Mouse (Mus musculus) hindbrain, postnatal 0 days (tissue): Measurements from ENCODE around the gene Prl7b1. TPM values are rescaled to one million over a fixed set of nuclear protein-coding genes. Genes with fewer than 3 reads are reported as not detected.

Source experiments
- ATAC-seq: fragments of 200-750 bp; cut with Nextera tagmentation; 2 replicates; pipeline ENCODE4 v1.8.0; 2017; ENCODE audit warnings: mild to moderate bottlenecking, moderate TSS enrichment, moderate library complexity
- DNase-seq: peaks from one replicate; pipeline ENCODE4 v3.0.0-alpha.2; 2015; ENCODE audit warnings: low spot score
- H3K27ac ChIP-seq: fragments of 300-500 bp; sonication (generic); 2 replicates; pipeline ENCODE4 v1.5.1; 2014; ENCODE audit warnings: mild to moderate bottlenecking
- H3K27me3 ChIP-seq: fragments of 300-500 bp; sonication (generic); 2 replicates; pipeline ENCODE4 v1.6.1; 2014; ENCODE audit warnings: low read length, mixed read lengths; ENCODE audit not compliant: insufficient read depth
- H3K36me3 ChIP-seq: fragments of 300-500 bp; sonication (generic); 2 replicates; pipeline ENCODE4 v1.6.1; 2014; ENCODE audit warnings: low read length, mixed read lengths; ENCODE audit not compliant: insufficient read depth
- H3K4me1 ChIP-seq: fragments of 300-500 bp; sonication (generic); 2 replicates; pipeline ENCODE4 v1.6.1; 2014; ENCODE audit warnings: antibody characterized with exemption, low read length, mixed read lengths; ENCODE audit not compliant: insufficient read depth
- H3K4me2 ChIP-seq: fragments of 300-500 bp; sonication (generic); 2 replicates; pipeline ENCODE4 v1.6.1; 2014; ENCODE audit warnings: low read depth, mild to moderate bottlenecking, low read length, moderate library complexity, mixed read lengths
- H3K4me3 ChIP-seq: fragments of 300-500 bp; sonication (generic); 2 replicates; pipeline ENCODE4 v1.5.1; 2014; ENCODE audit warnings: low read length
- H3K9ac ChIP-seq: fragments of 300-500 bp; sonication (generic); replicated peaks from 2 replicates; pipeline ENCODE4 v1.6.1; 2014; ENCODE audit warnings: mild to moderate bottlenecking, low read length, moderate library complexity, mixed read lengths
- H3K9me3 ChIP-seq: fragments of 300-500 bp; sonication (generic); 2 replicates; pipeline ENCODE4 v1.6.1; 2016; ENCODE audit warnings: low read length, mixed read lengths
- CTCF ChIP-seq: IDR thresholded peaks from 2 replicates; pipeline ENCODE4 v1.5.1; 2016; ENCODE audit warnings: antibody characterized with exemption, control low read depth, low read depth
- WGBS: fragments of 180-500 bp; shearing (Covaris S2); extraction: QIAGEN DNeasy Blood & Tissue Kit; methylation state at CpG from one replicate; pipeline ENCODE4 v1.1.7; 2014; 5-methylcytosine and 5-hydroxymethylcytosine counted together
- polyA plus RNA-seq: library from polyadenylated mRNA; unstranded; fragments of >200 nt; fragmentation: Nextera tagmentation; extraction: Ambion mirVana; gene quantifications from 2 replicates; pipeline ENCODE4 v1.2.1, GENCODE M21; 2015
- total RNA-seq: library from RNA; depleted of rRNA; stranded (reverse); fragments of >200 nt; gene quantifications from 2 replicates; pipeline ENCODE4 v1.2.3, GENCODE M21; 2014; rRNA removed

Prl7b1 gene
- total RNA-seq (not detected in 2 replicates), polyA plus RNA-seq (not detected in 2 replicates)

DNA sequence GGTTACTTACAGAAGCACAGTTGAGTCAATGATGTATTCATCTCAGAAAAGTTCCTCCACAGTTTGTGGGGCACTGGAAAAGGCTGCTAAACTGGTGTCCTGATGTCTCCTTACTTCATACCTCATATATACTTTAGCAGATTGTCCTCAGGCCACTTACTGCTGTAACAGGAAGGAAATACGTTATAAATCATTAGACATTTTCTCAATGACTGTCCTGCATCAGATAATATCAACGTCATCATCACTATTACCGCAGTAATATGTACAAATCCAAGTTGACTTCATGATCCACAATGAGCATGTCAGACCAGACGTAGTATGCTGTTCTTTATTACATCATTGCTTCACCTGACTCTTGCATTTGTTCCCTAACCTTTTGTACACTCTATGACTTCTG, at the start of gene Prl7b1:
Prl7b1 (minus strand) TSS at position 101 of the 400 bp plus-strand sequence.
- ATAC-seq (no peak), DNase-seq (no peak)
- Histone ChIP-seq H3K27ac (no peak within 1 kb of the TSS), H3K4me1 (no peaks in the 10 kb centered on the region), H3K9ac (no peak within 1 kb of the TSS), H3K9me3 (no peaks in the 10 kb centered on the region), H3K36me3 (no peaks in the 10 kb centered on the region), H3K4me3 (no peak within 1 kb of the TSS), H3K4me2 (no peak within 1 kb of the TSS), H3K27me3 (no peaks in the 10 kb centered on the region)
- 82% methylated on average over 4 of the region's 4 CpGs for WGBS
- TF ChIP-seq CTCF = no peak

DNA sequence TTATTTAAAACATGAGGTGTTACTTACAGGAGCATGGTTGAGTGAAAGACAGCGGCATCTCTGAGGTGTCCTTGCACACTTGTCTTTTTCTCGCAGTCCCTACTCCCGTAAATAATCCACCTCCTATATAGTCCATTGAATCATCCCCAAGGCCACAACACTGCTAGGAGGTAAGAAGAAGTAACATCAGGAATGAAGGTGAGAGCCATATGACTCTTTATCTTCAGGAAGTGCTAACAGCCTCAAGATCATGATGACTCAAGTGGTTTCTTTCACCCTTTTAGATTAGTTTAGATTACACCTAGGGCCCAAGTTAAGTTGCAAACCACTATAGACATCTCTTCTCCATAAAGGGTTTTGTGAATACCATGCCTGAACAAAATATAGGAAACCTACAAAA, 32.0 kb upstream of the Prl7b1 start, which contains the start of gene Prl7a1:
Prl7a1 (minus strand) TSS at position 101 of the 400 bp plus-strand sequence.
- Histone ChIP-seq H3K36me3 (no peaks in the 10 kb centered on the region), H3K27me3 (no peaks in the 10 kb centered on the region), H3K4me3 (no peak within 1 kb of the TSS), H3K9me3 (no peaks in the 10 kb centered on the region), H3K9ac (no peak within 1 kb of the TSS), H3K4me2 (no peak within 1 kb of the TSS), H3K4me1 (no peaks in the 10 kb centered on the region), H3K27ac (no peak within 1 kb of the TSS)
- DNase-seq (no peak), ATAC-seq (no peak)
- TF ChIP-seq CTCF = no peak
- over 99% methylated on average over 3 of the region's 3 CpGs for WGBS

DNA sequence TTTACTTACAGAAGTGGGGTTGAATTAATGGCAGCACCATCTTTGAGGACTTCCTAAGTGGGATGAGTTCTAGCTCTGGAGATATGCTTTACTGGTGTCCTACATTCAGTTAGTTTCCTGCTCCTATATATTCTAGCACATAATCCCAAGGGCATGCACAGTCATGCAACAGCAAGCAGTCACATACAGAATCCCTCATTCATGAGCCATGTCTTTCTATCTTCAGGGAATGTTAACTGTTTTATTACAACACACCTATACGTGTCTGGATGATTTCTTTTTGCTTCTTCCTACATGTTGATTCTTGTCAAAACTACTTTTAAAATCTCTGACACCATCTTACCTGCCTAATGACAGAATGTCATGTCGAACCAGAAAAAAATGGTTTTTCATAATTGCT, 28.3 kb downstream of the Prl7b1 start, which contains the start of gene Prl8a1:
Prl8a1 (minus strand) TSS at position 101 of the 400 bp plus-strand sequence.
- WGBS = 88% methylated on average over 2 of the region's 2 CpGs
- H3K36me3 ChIP-seq = no peaks in the 10 kb centered on the region
- no peak for TF ChIP-seq CTCF
- no peaks in the 10 kb centered on the region for H3K9me3 ChIP-seq
- no peaks in the 10 kb centered on the region for H3K4me1 ChIP-seq
- DNase-seq (no peak), ATAC-seq (no peak)
- no peak within 1 kb of the TSS for H3K4me2 ChIP-seq
- H3K9ac ChIP-seq = no peak within 1 kb of the TSS
- H3K27ac ChIP-seq = no peak within 1 kb of the TSS
- no peaks in the 10 kb centered on the region for H3K27me3 ChIP-seq
- H3K4me3 ChIP-seq = no peak within 1 kb of the TSS

DNA sequence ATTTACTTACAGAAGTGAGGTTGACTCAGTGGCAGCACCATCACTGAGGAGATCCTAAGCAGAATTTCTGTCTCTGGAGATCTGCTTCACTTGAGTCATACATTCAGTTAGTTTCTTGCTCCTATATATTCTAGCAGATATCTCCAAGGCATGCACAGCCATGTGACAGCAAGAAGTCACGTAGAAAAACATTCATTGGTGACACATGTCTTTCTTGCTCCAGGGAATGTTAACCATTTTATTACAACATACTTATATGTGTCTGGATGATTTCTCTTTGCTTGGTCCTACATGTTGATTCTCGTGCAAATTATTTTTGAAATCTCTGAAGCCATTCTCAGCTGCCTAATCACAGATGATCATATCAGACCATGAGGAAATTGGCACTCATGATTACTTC, 45.9 kb downstream of the Prl7b1 start, which contains the start of gene Prl8a9:
Prl8a9 (minus strand) TSS at position 101 of the 400 bp plus-strand sequence.
- Histone ChIP-seq H3K4me1 (no peaks in the 10 kb centered on the region), H3K27me3 (no peaks in the 10 kb centered on the region), H3K4me3 (no peak within 1 kb of the TSS), H3K27ac (no peak within 1 kb of the TSS), H3K9me3 (no peaks in the 10 kb centered on the region), H3K4me2 (no peak within 1 kb of the TSS), H3K9ac (no peak within 1 kb of the TSS), H3K36me3 (no peaks in the 10 kb centered on the region)
- DNase-seq (no peak), ATAC-seq (no peak)
- 84% methylated on average over 2 of the region's 2 CpGs for WGBS
- TF ChIP-seq CTCF = no peak

DNA sequence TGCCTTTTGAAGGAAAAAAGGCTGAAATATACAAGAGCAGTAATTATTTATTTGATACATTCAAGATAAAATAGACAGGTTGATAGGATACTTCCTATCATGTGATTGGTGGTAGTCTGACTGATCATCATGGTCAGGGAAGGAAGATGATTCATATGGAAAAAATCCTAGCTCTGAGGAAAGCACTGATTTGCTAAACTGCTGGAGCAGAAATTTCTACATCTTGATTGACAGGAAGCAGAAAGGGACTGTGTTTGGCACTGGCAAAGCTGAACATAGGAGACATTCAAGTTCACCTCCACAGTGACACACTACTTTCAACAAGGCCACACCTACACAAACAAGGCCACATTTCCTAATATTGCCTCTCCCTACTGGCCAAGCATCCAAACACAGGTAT, 57.0 kb downstream of the Prl7b1 start:
- DNase-seq = no peak
- H3K4me1 ChIP-seq = no peaks in the 10 kb centered on the region
- no peaks in the 10 kb centered on the region for H3K27me3 ChIP-seq
- H3K4me3 ChIP-seq = no peak overlapping the region
- no peaks in the 10 kb centered on the region for H3K9me3 ChIP-seq
- no peaks in the 10 kb centered on the region for H3K36me3 ChIP-seq
- no peak for ATAC-seq
- no peak for TF ChIP-seq CTCF
- H3K9ac ChIP-seq = no peak overlapping the region
- no peak overlapping the region for H3K4me2 ChIP-seq
- H3K27ac ChIP-seq = no peak overlapping the region

Other genes starting within 250 kb of the Prl7b1 start
- gene Prl2b1, start 219.7 kb downstream of the Prl7b1 start, total RNA-seq = not detected in 2 replicates
- gene Prl2b1, start 219.7 kb downstream of the Prl7b1 start, polyA plus RNA-seq = not detected in 2 replicates
- not detected in 2 replicates for gene Prl8a6, start 171.9 kb downstream of the Prl7b1 start, total RNA-seq
- gene Prl8a6, start 171.9 kb downstream of the Prl7b1 start, polyA plus RNA-seq = not detected in 2 replicates
- gene Prl8a8, start 97.4 kb downstream of the Prl7b1 start, total RNA-seq = not detected in 2 replicates
- not detected in 2 replicates for gene Prl8a8, start 97.4 kb downstream of the Prl7b1 start, polyA plus RNA-seq
- gene Prl8a9, start 46.0 kb downstream of the Prl7b1 start, total RNA-seq = not detected in 2 replicates
- not detected in 2 replicates for gene Prl8a9, start 46.0 kb downstream of the Prl7b1 start, polyA plus RNA-seq
- gene Prl8a1, start 28.4 kb downstream of the Prl7b1 start, total RNA-seq = not detected in 2 replicates
- not detected in 2 replicates for gene Prl8a1, start 28.4 kb downstream of the Prl7b1 start, polyA plus RNA-seq
- not detected in 2 replicates for gene Prl7a1, start 31.9 kb upstream of the Prl7b1 start, total RNA-seq
- gene Prl7a1, start 31.9 kb upstream of the Prl7b1 start, polyA plus RNA-seq = not detected in 2 replicates
- gene Prl7a2, start 57.5 kb upstream of the Prl7b1 start, total RNA-seq = not detected in 2 replicates
- not detected in 2 replicates for gene Prl7a2, start 57.5 kb upstream of the Prl7b1 start, polyA plus RNA-seq
- not detected in 2 replicates for gene Prl7d1, start 106.2 kb upstream of the Prl7b1 start, total RNA-seq
- gene Prl7d1, start 106.2 kb upstream of the Prl7b1 start, polyA plus RNA-seq = not detected in 2 replicates
- gene Prl7c1, start 170.2 kb upstream of the Prl7b1 start, total RNA-seq = not detected in 2 replicates
- gene Prl7c1, start 170.2 kb upstream of the Prl7b1 start, polyA plus RNA-seq = not detected in 2 replicates
- gene Prl2a1, start 191.1 kb upstream of the Prl7b1 start, total RNA-seq = not detected in 2 replicates
- gene Prl2a1, start 191.1 kb upstream of the Prl7b1 start, polyA plus RNA-seq = not detected in 2 replicates
- gene Prl2c1, start 238.8 kb upstream of the Prl7b1 start, total RNA-seq = not detected in 2 replicates
- not detected in 2 replicates for gene Prl2c1, start 238.8 kb upstream of the Prl7b1 start, polyA plus RNA-seq